Mouse (Mus musculus) cerebellum, adult 11 months (tissue): ENCODE data around the gene Egfl7.

Experiments used
- DNase-seq: peaks from one replicate; pipeline ENCODE4 v3.0.0; 2022

Gene Egfl7

GRCm38 (mm10) chr2:26579714-26580113 is at the start of gene Egfl7:
Gene Egfl7, plus strand, starts transcription at chr2:26580014.
- DNase-seq = no peak

GRCm38 (mm10) chr2:26531829-26532228 is 48.0 kb upstream of the Egfl7 start:
- no peak for DNase-seq

GRCm38 (mm10) chr2:26533249-26533648 is 46.6 kb upstream of the Egfl7 start:
- no peak for DNase-seq

GRCm38 (mm10) chr2:26534161-26534560 is 45.7 kb upstream of the Egfl7 start:
- DNase-seq = no peak

GRCm38 (mm10) chr2:26534616-26535015 is 45.2 kb upstream of the Egfl7 start:
- DNase-seq = no peak

GRCm38 (mm10) chr2:26535517-26536045 is 44.2 kb upstream of the Egfl7 start:
- DNase-seq = no peak

GRCm38 (mm10) chr2:26539516-26539915 is 40.3 kb upstream of the Egfl7 start:
- DNase-seq = no peak

- no peak for DNase-seq
Measured at GRCm38 (mm10) chr2:26540721-26541120, 39.1 kb upstream of the Egfl7 start.

- DNase-seq = no peak
Measured at GRCm38 (mm10) chr2:26541258-26541910, 38.4 kb upstream of the Egfl7 start.

GRCm38 (mm10) chr2:26543155-26543554 is 36.7 kb upstream of the Egfl7 start:
- DNase-seq = no peak

GRCm38 (mm10) chr2:26543768-26544167 is 36.0 kb upstream of the Egfl7 start:
- DNase-seq = no peak

- DNase-seq = no peak
Measured at GRCm38 (mm10) chr2:26544265-26544664, 35.5 kb upstream of the Egfl7 start.

- peak; percentile 8 for DNase-seq
Measured at GRCm38 (mm10) chr2:26547481-26547880, 32.3 kb upstream of the Egfl7 start.

GRCm38 (mm10) chr2:26549801-26550200 is 30.0 kb upstream of the Egfl7 start:
- DNase-seq = no peak

- no peak for DNase-seq
Measured at GRCm38 (mm10) chr2:26550205-26550604, 29.6 kb upstream of the Egfl7 start.

GRCm38 (mm10) chr2:26550777-26551176 is 29.0 kb upstream of the Egfl7 start:
- DNase-seq = no peak

- DNase-seq = no peak
Measured at GRCm38 (mm10) chr2:26551446-26551845, 28.4 kb upstream of the Egfl7 start.

- no peak for DNase-seq
Measured at GRCm38 (mm10) chr2:26552066-26552465, 27.7 kb upstream of the Egfl7 start.

GRCm38 (mm10) chr2:26553904-26554303 is 25.9 kb upstream of the Egfl7 start:
- DNase-seq = no peak

GRCm38 (mm10) chr2:26555076-26555475 is 24.7 kb upstream of the Egfl7 start:
- no peak for DNase-seq

- DNase-seq = no peak
Measured at GRCm38 (mm10) chr2:26556535-26556993, 23.2 kb upstream of the Egfl7 start.

- DNase-seq = no peak
Measured at GRCm38 (mm10) chr2:26560506-26560905, 19.3 kb upstream of the Egfl7 start.

GRCm38 (mm10) chr2:26561351-26562016 is 18.3 kb upstream of the Egfl7 start:
- no peak for DNase-seq

- peak; percentile 11 for DNase-seq
Measured at GRCm38 (mm10) chr2:26566221-26566620, 13.6 kb upstream of the Egfl7 start.
